Mouse (Mus musculus): ENCODE measurements at regions not wholly inside any gene's neighbourhood (a gene's known extent, or its start where the extent isn't known, plus 50 kb on each side); places are given as distances from the start of the nearest gene placed in this dataset.

DNA sequence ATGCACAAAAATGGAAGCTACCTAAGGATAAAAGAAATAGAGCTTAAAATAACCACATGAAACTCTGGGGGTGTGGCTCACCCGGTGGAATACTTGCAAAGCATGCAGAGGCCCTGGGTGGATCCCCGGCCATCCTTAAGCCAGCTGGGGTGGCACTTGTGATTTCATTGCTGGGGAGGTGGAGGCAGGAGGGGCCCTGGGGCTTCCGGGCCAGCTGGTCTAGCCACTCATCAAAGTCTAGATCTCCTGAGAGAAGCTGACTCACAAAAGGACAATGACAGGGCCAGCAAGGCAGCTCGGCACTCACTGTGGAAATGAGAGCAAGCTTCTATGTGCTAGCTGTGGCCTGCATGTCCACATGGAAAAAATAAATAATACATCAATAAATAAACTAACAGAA is 363.4 kb downstream of the H2al1j start:
- Histone ChIP-seq H3K27ac (ENCODE audit: control insufficient read depth, insufficient read depth, low read depth, low read length) (no peak overlapping the region), H3K4me1 (ENCODE audit: control insufficient read depth, insufficient read depth, low read length) (no peaks in the 10 kb centered on the region; the same call in 1 of the 2 replicates), H3K36me3 (ENCODE audit: control insufficient read depth, insufficient read depth, low read length) (no peaks in the 10 kb centered on the region), H3K4me3 (ENCODE audit: control insufficient read depth, low read depth, low read length) (no peak overlapping the region), H3K27me3 (ENCODE audit: control insufficient read depth, insufficient read depth, low read length) (no peaks in the 10 kb centered on the region)
- TF ChIP-seq POLR2A (IDR thresholded peaks at IDR 0.05; ENCODE audit: control insufficient read depth, low read depth, low read length) (no peak), CTCF (IDR thresholded peaks at IDR 0.05; ENCODE audit: control insufficient read depth, insufficient read depth, insufficient replicate concordance, low read depth, low read length) (no peak)

DNA sequence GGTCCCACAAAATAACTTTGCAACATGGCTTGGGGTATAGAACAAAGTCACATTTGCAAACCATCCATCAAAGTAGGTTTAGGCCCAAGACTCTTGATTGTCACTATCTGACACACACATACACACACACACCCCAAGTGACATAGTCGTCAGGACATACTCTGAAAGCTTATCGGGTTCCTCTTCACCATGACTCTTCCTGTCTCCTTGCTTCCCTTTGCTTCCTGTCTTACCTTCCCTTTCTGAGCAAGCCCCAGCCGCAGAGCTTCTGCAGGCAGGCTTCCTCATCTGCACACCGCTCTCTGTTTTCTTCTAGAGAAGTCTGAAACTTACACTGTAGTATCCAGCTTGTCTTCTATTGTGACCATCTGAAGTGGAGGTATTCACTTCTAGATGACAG is 368.9 kb downstream of the H2al1j start:
- H3K27ac ChIP-seq (ENCODE audit: control insufficient read depth, insufficient read depth, low read depth, low read length): no peak overlapping the region

DNA sequence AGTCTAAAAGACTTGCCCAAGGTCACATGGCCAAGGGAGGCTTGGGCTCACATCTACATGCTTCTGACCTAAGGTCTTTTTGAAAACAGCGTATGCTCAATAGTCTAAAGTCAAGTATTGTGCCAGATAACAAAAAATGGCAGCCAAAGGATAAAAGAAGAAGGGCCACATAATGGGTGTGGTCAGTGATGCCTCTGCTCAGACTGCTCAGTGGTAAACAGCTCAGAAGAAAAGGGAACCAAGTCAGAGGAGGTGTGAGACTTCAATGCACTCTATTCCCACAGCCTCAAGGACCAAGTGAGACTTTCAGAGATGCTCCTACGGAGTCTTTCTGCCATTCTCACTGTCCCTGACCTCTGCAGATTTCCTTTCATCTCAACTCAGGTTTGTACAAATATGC is 373.5 kb downstream of the H2al1j start:
- Histone ChIP-seq H3K4me3 (ENCODE audit: control insufficient read depth, low read depth, low read length) (no peak overlapping the region), H3K27ac (ENCODE audit: control insufficient read depth, insufficient read depth, low read depth, low read length) (no peak overlapping the region), H3K4me1 (ENCODE audit: control insufficient read depth, insufficient read depth, low read length) (no peaks in the 10 kb centered on the region), H3K27me3 (ENCODE audit: control insufficient read depth, insufficient read depth, low read length) (no peaks in the 10 kb centered on the region), H3K36me3 (ENCODE audit: control insufficient read depth, insufficient read depth, low read length) (no peaks in the 10 kb centered on the region)
- TF ChIP-seq POLR2A (IDR thresholded peaks at IDR 0.05; ENCODE audit: control insufficient read depth, low read depth, low read length): no peak
- TF ChIP-seq CTCF (IDR thresholded peaks at IDR 0.05; ENCODE audit: control insufficient read depth, insufficient read depth, insufficient replicate concordance, low read depth, low read length): no peak

More for the DNA sequence above, 368.9 kb downstream of the H2al1j start:
- Histone ChIP-seq H3K4me3 (ENCODE audit: control insufficient read depth, low read depth, low read length) (no peak overlapping the region), H3K27me3 (ENCODE audit: control insufficient read depth, insufficient read depth, low read length) (no peaks in the 10 kb centered on the region), H3K36me3 (ENCODE audit: control insufficient read depth, insufficient read depth, low read length) (no peaks in the 10 kb centered on the region), H3K4me1 (ENCODE audit: control insufficient read depth, insufficient read depth, low read length) (no peaks in the 10 kb centered on the region)
- TF ChIP-seq CTCF (IDR thresholded peaks at IDR 0.05; ENCODE audit: control insufficient read depth, insufficient read depth, insufficient replicate concordance, low read depth, low read length) (no peak), POLR2A (IDR thresholded peaks at IDR 0.05; ENCODE audit: control insufficient read depth, low read depth, low read length) (no peak)

DNA sequence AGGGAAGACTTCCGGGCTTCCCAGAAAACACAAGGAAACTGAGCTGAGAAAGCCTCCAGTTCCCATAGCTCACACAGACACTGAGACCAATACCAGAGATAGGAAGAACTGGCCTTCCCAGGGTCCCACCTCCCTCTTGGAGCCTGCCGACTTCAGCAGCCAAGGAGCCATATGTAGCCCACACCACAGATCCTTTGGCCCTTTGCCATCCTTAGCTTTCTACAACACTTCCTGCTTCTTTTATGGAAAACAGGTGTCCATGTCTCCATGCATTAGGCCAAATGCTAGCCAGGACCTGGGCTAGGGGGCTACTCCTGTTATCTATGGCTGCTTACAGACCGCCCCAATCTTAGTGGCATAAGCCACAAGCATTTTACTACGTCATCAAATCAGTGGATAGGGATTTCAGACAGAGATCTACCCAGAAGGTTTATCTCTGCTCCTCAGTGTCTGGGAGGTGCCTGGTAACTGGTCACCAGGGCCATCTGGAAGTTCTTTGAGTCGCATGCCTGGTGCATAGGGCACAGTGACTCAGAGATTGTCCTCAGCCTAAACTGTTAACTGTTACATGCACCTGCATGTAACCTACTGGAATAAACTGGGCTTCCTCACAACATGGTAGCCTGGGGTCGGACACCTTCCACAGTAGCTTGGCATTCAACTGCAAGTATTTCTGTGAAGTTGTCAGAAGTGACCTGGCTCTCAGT is 378.4 kb downstream of the H2al1j start:
- Histone ChIP-seq H3K27me3 (ENCODE audit: control insufficient read depth, insufficient read depth, low read length) (no peaks in the 10 kb centered on the region), H3K4me3 (ENCODE audit: control insufficient read depth, low read depth, low read length) (no peak overlapping the region), H3K27ac (ENCODE audit: control insufficient read depth, insufficient read depth, low read depth, low read length) (no peak overlapping the region), H3K36me3 (ENCODE audit: control insufficient read depth, insufficient read depth, low read length) (no peaks in the 10 kb centered on the region), H3K4me1 (ENCODE audit: control insufficient read depth, insufficient read depth, low read length) (no peaks in the 10 kb centered on the region)
- TF ChIP-seq POLR2A (IDR thresholded peaks at IDR 0.05; ENCODE audit: control insufficient read depth, low read depth, low read length): no peak
- TF ChIP-seq CTCF (IDR thresholded peaks at IDR 0.05; ENCODE audit: control insufficient read depth, insufficient read depth, insufficient replicate concordance, low read depth, low read length): no peak

DNA sequence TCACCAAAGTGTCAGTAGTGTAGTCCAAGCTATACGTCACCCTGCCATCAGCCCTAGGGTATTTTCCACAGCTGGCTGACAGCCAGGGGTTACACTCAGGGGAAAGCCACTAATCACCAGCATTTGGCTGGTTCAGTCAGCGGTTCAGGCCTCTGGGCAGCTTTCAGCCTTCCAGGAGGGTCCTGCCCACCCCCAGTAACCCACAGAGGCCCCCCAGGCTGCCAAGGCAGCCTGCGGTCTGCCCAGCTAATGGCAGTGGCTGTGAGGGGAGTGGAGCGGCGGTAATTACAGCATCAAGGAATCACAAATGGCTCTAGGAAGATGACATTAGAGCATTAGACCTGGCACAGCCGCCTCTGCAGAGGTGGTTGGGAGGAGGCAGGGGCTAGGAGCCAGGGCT is 379.7 kb downstream of the H2al1j start:
- Histone ChIP-seq H3K4me1 (ENCODE audit: control insufficient read depth, insufficient read depth, low read length) (no peaks in the 10 kb centered on the region), H3K27ac (ENCODE audit: control insufficient read depth, insufficient read depth, low read depth, low read length) (no peak overlapping the region), H3K4me3 (ENCODE audit: control insufficient read depth, low read depth, low read length) (no peak overlapping the region), H3K27me3 (ENCODE audit: control insufficient read depth, insufficient read depth, low read length) (no peaks in the 10 kb centered on the region), H3K36me3 (ENCODE audit: control insufficient read depth, insufficient read depth, low read length) (no peaks in the 10 kb centered on the region)
- no peak for TF ChIP-seq CTCF (IDR thresholded peaks at IDR 0.05; ENCODE audit: control insufficient read depth, insufficient read depth, insufficient replicate concordance, low read depth, low read length)
- TF ChIP-seq POLR2A (IDR thresholded peaks at IDR 0.05; ENCODE audit: control insufficient read depth, low read depth, low read length): no peak

DNA sequence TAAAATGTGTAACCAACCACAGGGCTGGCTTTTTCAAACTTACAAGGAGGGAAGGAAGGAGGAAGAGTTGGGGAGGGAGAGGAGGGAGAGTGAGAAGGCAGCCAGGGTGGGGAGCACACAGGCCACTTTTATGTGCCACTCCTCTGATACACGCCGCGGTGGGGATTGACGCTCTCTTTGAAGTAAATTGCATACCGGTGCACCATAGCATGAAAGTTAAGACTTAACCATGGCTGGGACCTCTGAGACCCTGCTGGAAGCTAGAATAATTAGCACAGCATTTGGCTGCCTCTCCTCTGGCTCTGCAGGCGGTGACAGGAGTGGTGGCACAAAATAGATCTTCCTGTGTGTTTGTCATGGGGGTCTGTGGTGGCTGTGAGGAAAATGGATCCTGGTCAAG is 380.7 kb downstream of the H2al1j start:
- Histone ChIP-seq H3K27me3 (ENCODE audit: control insufficient read depth, insufficient read depth, low read length) (no peaks in the 10 kb centered on the region), H3K4me3 (ENCODE audit: control insufficient read depth, low read depth, low read length) (no peak overlapping the region), H3K36me3 (ENCODE audit: control insufficient read depth, insufficient read depth, low read length) (no peaks in the 10 kb centered on the region), H3K27ac (ENCODE audit: control insufficient read depth, insufficient read depth, low read depth, low read length) (no peak overlapping the region), H3K4me1 (ENCODE audit: control insufficient read depth, insufficient read depth, low read length) (no peaks in the 10 kb centered on the region)
- no peak for TF ChIP-seq CTCF (IDR thresholded peaks at IDR 0.05; ENCODE audit: control insufficient read depth, insufficient read depth, insufficient replicate concordance, low read depth, low read length)
- TF ChIP-seq POLR2A (IDR thresholded peaks at IDR 0.05; ENCODE audit: control insufficient read depth, low read depth, low read length): no peak

DNA sequence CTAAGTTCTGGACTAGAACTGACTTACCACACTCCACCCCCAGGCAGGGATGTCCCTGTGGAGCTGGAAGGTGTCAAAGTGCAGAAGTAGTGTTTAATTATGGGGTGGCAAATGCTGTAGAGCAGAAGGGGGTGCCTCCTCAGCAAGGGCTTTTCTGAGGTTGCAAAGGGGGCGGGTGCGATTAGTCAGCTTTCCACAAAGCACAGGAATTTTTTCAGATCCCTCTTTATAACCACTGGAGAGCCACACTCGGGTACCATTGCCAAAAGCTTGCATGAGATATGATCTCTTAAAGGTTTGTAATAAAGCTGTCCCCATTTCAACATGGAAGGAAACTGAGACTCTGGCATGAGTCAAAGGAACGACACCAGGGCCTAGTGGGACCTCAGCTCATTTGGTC is 381.7 kb downstream of the H2al1j start:
- TF ChIP-seq POLR2A (IDR thresholded peaks at IDR 0.05; ENCODE audit: control insufficient read depth, low read depth, low read length) (no peak), CTCF (IDR thresholded peaks at IDR 0.05; ENCODE audit: control insufficient read depth, insufficient read depth, insufficient replicate concordance, low read depth, low read length) (no peak)
- no peaks in the 10 kb centered on the region for H3K36me3 ChIP-seq (ENCODE audit: control insufficient read depth, insufficient read depth, low read length)
- H3K27me3 ChIP-seq (ENCODE audit: control insufficient read depth, insufficient read depth, low read length): no peaks in the 10 kb centered on the region

More for the DNA sequence above, 381.7 kb downstream of the H2al1j start:
- H3K27ac ChIP-seq (ENCODE audit: control insufficient read depth, insufficient read depth, low read depth, low read length): no peak overlapping the region
- H3K4me3 ChIP-seq (ENCODE audit: control insufficient read depth, low read depth, low read length): no peak overlapping the region
- H3K4me1 ChIP-seq (ENCODE audit: control insufficient read depth, insufficient read depth, low read length): no peaks in the 10 kb centered on the region

Measured in testis, adult 2 months (tissue).